Mouse (Mus musculus): ENCODE results near the gene Wdr72. TPM values are rescaled to one million over a fixed set of nuclear protein-coding genes. Genes with fewer than 3 reads are reported as not detected.
A peak's percentile ranks its signal among the peaks of the same experiment; 100 is the strongest.

Gene Wdr72
- polyA plus RNA-seq, 1 experiment from 2014 or later: 0.46 TPM

GRCm38 (mm10) chr9:74249486-74249885 is 139.3 kb downstream of the Wdr72 start:
- no peak overlapping the region for H3K4me3 ChIP-seq
- no peaks in the 10 kb centered on the region for H3K9me3 ChIP-seq
- 6% methylated on average over 1 of the region's 1 CpGs for WGBS
- H3K4me2 ChIP-seq (replicated peaks): no peak overlapping the region
- H3K4me1 ChIP-seq: no peaks in the 10 kb centered on the region
- no peak overlapping the region for H3K9ac ChIP-seq
- no peak overlapping the region for H3K27ac ChIP-seq
- ATAC-seq (ENCODE audit: low FRiP score, low read depth): no peak
- H3K36me3 ChIP-seq: no peaks in the 10 kb centered on the region
- no peaks in the 10 kb centered on the region for H3K27me3 ChIP-seq (replicated peaks)

- no peak overlapping the region for H3K9ac ChIP-seq
- H3K27me3 ChIP-seq (replicated peaks): no peaks in the 10 kb centered on the region
- H3K4me3 ChIP-seq: no peak overlapping the region
- 47% methylated on average over 1 of the region's 1 CpGs for WGBS
- H3K36me3 ChIP-seq: no peaks in the 10 kb centered on the region
- H3K4me2 ChIP-seq (replicated peaks): no peak overlapping the region
- no peak for ATAC-seq (ENCODE audit: low FRiP score, low read depth)
- H3K27ac ChIP-seq: no peak overlapping the region
- H3K4me1 ChIP-seq: no peaks in the 10 kb centered on the region
- H3K9me3 ChIP-seq: no peaks in the 10 kb centered on the region
These were observed 140.4 kb downstream of the Wdr72 start for GRCm38 (mm10) chr9:74250522-74250921.

- H3K4me3 ChIP-seq: no peak overlapping the region
- 69% methylated on average over 4 of the region's 4 CpGs for WGBS
- no peak overlapping the region for H3K9ac ChIP-seq
- no peaks in the 10 kb centered on the region for H3K9me3 ChIP-seq
- no peaks in the 10 kb centered on the region for H3K27me3 ChIP-seq (replicated peaks)
- no peak overlapping the region for H3K4me2 ChIP-seq (replicated peaks)
- ATAC-seq (ENCODE audit: low FRiP score, low read depth): no peak
- no peaks in the 10 kb centered on the region for H3K4me1 ChIP-seq
- no peak overlapping the region for H3K27ac ChIP-seq
- H3K36me3 ChIP-seq: no peaks in the 10 kb centered on the region
These were observed 148.2 kb downstream of the Wdr72 start for GRCm38 (mm10) chr9:74258389-74258788.

- ATAC-seq (ENCODE audit: low FRiP score, low read depth): peak; percentile 65; the same call in 1 of the 2 replicates
- no peaks in the 10 kb centered on the region for H3K36me3 ChIP-seq
- no peak overlapping the region for H3K27ac ChIP-seq
- H3K4me1 ChIP-seq: peaks cover 17% of the 10 kb centered on the region; the same call in 1 of the 2 replicates
- no peaks in the 10 kb centered on the region for H3K9me3 ChIP-seq
- H3K27me3 ChIP-seq (replicated peaks): no peaks in the 10 kb centered on the region
- H3K4me2 ChIP-seq (replicated peaks): peak overlapping the region; percentile 35
- no peak overlapping the region for H3K4me3 ChIP-seq
- H3K9ac ChIP-seq: no peak overlapping the region
- WGBS: 26% methylated on average over 14 of the region's 14 CpGs
These were observed 167.7 kb downstream of the Wdr72 start for GRCm38 (mm10) chr9:74277752-74278385.

- ATAC-seq (ENCODE audit: low FRiP score, low read depth): no peak
- no peaks in the 10 kb centered on the region for H3K36me3 ChIP-seq
- peaks cover 11% of the 10 kb centered on the region; the same call in 1 of the 2 replicates for H3K4me1 ChIP-seq
- no peak overlapping the region for H3K9ac ChIP-seq
- H3K9me3 ChIP-seq: no peaks in the 10 kb centered on the region
- WGBS: 36% methylated on average over 3 of the region's 3 CpGs
- no peaks in the 10 kb centered on the region for H3K27me3 ChIP-seq (replicated peaks)
- H3K27ac ChIP-seq: no peak overlapping the region
- no peak overlapping the region for H3K4me2 ChIP-seq (replicated peaks)
- H3K4me3 ChIP-seq: no peak overlapping the region
These were observed 171.9 kb downstream of the Wdr72 start for GRCm38 (mm10) chr9:74282072-74282471.

- Histone ChIP-seq H3K4me1 (no peaks in the 10 kb centered on the region), H3K4me2 (replicated peaks) (no peak overlapping the region), H3K36me3 (no peaks in the 10 kb centered on the region), H3K9ac (no peak overlapping the region), H3K27me3 (replicated peaks) (no peaks in the 10 kb centered on the region), H3K4me3 (no peak overlapping the region), H3K9me3 (no peaks in the 10 kb centered on the region), H3K27ac (no peak overlapping the region)
- WGBS: 53% methylated on average over 2 of the region's 2 CpGs
- ATAC-seq (ENCODE audit: low FRiP score, low read depth): no peak
These were observed 176.1 kb downstream of the Wdr72 start for GRCm38 (mm10) chr9:74286210-74286609.

- Histone ChIP-seq H3K27me3 (replicated peaks) (no peaks in the 10 kb centered on the region), H3K4me2 (replicated peaks) (no peak overlapping the region), H3K4me3 (no peak overlapping the region), H3K9me3 (no peaks in the 10 kb centered on the region), H3K4me1 (no peaks in the 10 kb centered on the region), H3K27ac (no peak overlapping the region), H3K36me3 (no peaks in the 10 kb centered on the region), H3K9ac (no peak overlapping the region)
- 89% methylated on average over 3 of the region's 3 CpGs for WGBS
- ATAC-seq (ENCODE audit: low FRiP score, low read depth): no peak
These were observed 184.3 kb downstream of the Wdr72 start for GRCm38 (mm10) chr9:74294479-74294878.

- no peak overlapping the region for H3K4me2 ChIP-seq (replicated peaks)
- ATAC-seq (ENCODE audit: low FRiP score, low read depth): no peak
- H3K27me3 ChIP-seq (replicated peaks): no peaks in the 10 kb centered on the region
- H3K27ac ChIP-seq: no peak overlapping the region
- 91% methylated on average over 1 of the region's 1 CpGs for WGBS
- no peaks in the 10 kb centered on the region for H3K4me1 ChIP-seq
- H3K4me3 ChIP-seq: no peak overlapping the region
- H3K9me3 ChIP-seq: no peaks in the 10 kb centered on the region
- H3K36me3 ChIP-seq: no peaks in the 10 kb centered on the region
- H3K9ac ChIP-seq: no peak overlapping the region
These were observed 208.6 kb downstream of the Wdr72 start for GRCm38 (mm10) chr9:74318771-74319170.

GRCm38 (mm10) chr9:74324089-74324924 is 214.2 kb downstream of the Wdr72 start:
- Histone ChIP-seq H3K9ac (no peak overlapping the region), H3K27ac (no peak overlapping the region), H3K36me3 (no peaks in the 10 kb centered on the region), H3K9me3 (no peaks in the 10 kb centered on the region), H3K4me1 (no peaks in the 10 kb centered on the region), H3K4me3 (no peak overlapping the region), H3K4me2 (replicated peaks) (no peak overlapping the region), H3K27me3 (replicated peaks) (no peaks in the 10 kb centered on the region)
- 76% methylated on average over 11 of the region's 11 CpGs for WGBS
- no peak for ATAC-seq (ENCODE audit: low FRiP score, low read depth)

GRCm38 (mm10) chr9:74324925-74325295 is 214.8 kb downstream of the Wdr72 start:
- Histone ChIP-seq H3K4me2 (replicated peaks) (no peak overlapping the region), H3K9me3 (no peaks in the 10 kb centered on the region), H3K36me3 (no peaks in the 10 kb centered on the region), H3K4me3 (no peak overlapping the region), H3K27ac (no peak overlapping the region), H3K4me1 (no peaks in the 10 kb centered on the region), H3K27me3 (replicated peaks) (no peaks in the 10 kb centered on the region), H3K9ac (no peak overlapping the region)
- WGBS: 67% methylated on average over 3 of the region's 3 CpGs
- no peak for ATAC-seq (ENCODE audit: low FRiP score, low read depth)

- no peak overlapping the region for H3K9ac ChIP-seq
- no peak overlapping the region for H3K4me3 ChIP-seq
- no peak for ATAC-seq (ENCODE audit: low FRiP score, low read depth)
- H3K36me3 ChIP-seq: no peaks in the 10 kb centered on the region
- H3K4me1 ChIP-seq: 0 out of 2 replicates have a peak, but pooled peaks cover under 1% of the 10 kb centered on the region
- WGBS: 92% methylated on average over 1 of the region's 1 CpGs
- no peak overlapping the region for H3K27ac ChIP-seq
- H3K4me2 ChIP-seq (replicated peaks): no peak overlapping the region
- H3K9me3 ChIP-seq: no peaks in the 10 kb centered on the region
- H3K27me3 ChIP-seq (replicated peaks): no peaks in the 10 kb centered on the region
These were observed 215.8 kb downstream of the Wdr72 start for GRCm38 (mm10) chr9:74325981-74326380.

GRCm38 (mm10) chr9:74328821-74329220 is 218.7 kb downstream of the Wdr72 start:
- Histone ChIP-seq H3K4me3 (no peak overlapping the region), H3K27ac (no peak overlapping the region), H3K36me3 (no peaks in the 10 kb centered on the region), H3K9ac (no peak overlapping the region), H3K9me3 (no peaks in the 10 kb centered on the region), H3K4me2 (replicated peaks) (no peak overlapping the region), H3K27me3 (replicated peaks) (no peaks in the 10 kb centered on the region), H3K4me1 (0 out of 2 replicates have a peak, but pooled peaks cover 4% of the 10 kb centered on the region)
- 63% methylated on average over 5 of the region's 5 CpGs for WGBS
- no peak for ATAC-seq (ENCODE audit: low FRiP score, low read depth)
